Mouse (Mus musculus): ENCODE measurements around the gene Cntn5.

DNA sequence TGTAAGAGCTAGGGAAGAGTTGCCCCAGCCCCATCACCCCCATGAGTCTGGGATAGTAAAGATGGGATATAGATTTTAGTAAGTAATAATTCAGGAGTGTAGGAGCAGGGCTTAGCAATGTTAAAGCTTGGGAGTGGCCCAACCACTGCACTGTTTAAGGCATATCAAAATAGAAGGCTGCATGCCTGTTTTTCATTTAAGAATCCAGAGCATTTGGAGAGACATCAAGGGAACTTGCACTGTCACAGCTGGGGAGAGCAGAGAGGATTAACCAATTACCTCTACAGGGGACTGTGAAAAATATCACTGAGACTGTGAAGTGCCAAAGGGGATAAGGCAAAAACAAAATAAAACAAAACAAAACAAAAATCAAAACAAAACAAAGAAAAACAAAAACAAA lies 412.3 kb downstream of the Cntn5 start:
- TF ChIP-seq POLR2A (IDR thresholded peaks at IDR 0.05; ENCODE audit: borderline replicate concordance, low read depth, low read length): no peak
- no peak for TF ChIP-seq CTCF (IDR thresholded peaks at IDR 0.05; ENCODE audit: low read depth, low read length)

Data from bone marrow macrophage, adult 2 months (primary cell).